Mouse (Mus musculus) small intestine, adult 2 months (tissue): ENCODE measurements around the gene Cct5. TPM values are rescaled to one million over a fixed set of nuclear protein-coding genes. Genes with fewer than 3 reads are reported as not detected.
A peak's percentile ranks its signal among the peaks of the same experiment; 100 is the strongest.

ENCODE experiments used
- H3K27ac ChIP-seq: fragments of 200-500 bp; 2 replicates; pipeline ENCODE4 v1.5.1; 2012; ENCODE audit warnings: low read depth, low read length, control low read depth, inconsistent platforms; ENCODE audit not compliant: insufficient read depth
- H3K27me3 ChIP-seq: fragments of 200-500 bp; 2 replicates; pipeline ENCODE4 v1.6.1; 2012; ENCODE audit warnings: mild to moderate bottlenecking, moderate library complexity, low read length, inconsistent platforms; ENCODE audit not compliant: control insufficient read depth, insufficient read depth
- H3K36me3 ChIP-seq: fragments of 200-500 bp; 2 replicates; pipeline ENCODE4 v1.6.1; 2012; ENCODE audit warnings: mild to moderate bottlenecking, low read length, control low read depth, inconsistent platforms; ENCODE audit not compliant: control insufficient read depth, insufficient read depth
- H3K4me1 ChIP-seq: fragments of 200-500 bp; 2 replicates; pipeline ENCODE4 v1.6.1; 2012; ENCODE audit warnings: low read length, inconsistent platforms, mixed read lengths; ENCODE audit not compliant: control insufficient read depth, insufficient read depth, insufficient read length
- H3K4me3 ChIP-seq: fragments of 200-500 bp; 2 replicates; pipeline ENCODE4 v1.5.1; 2012; ENCODE audit warnings: low read depth, mild to moderate bottlenecking, control low read depth, inconsistent platforms, low read length, moderate library complexity
- CTCF ChIP-seq: fragments of 200-500 bp; IDR thresholded peaks from 2 replicates; pipeline ENCODE4 v1.5.1; 2012; ENCODE audit warnings: low read depth, mild to moderate bottlenecking, control low read depth, inconsistent platforms, low read length, moderate library complexity, mixed read lengths; ENCODE audit not compliant: insufficient replicate concordance, insufficient read length; ENCODE audit errors: extremely low read depth
- POLR2A ChIP-seq: fragments of 200-500 bp; IDR thresholded peaks from 2 replicates; pipeline ENCODE4 v1.6.1; 2012; ENCODE audit warnings: low read depth, mild to moderate bottlenecking, control low read depth, inconsistent platforms, low read length, moderate library complexity
- WGBS: fragments of 180-500 bp; shearing (Covaris S2); methylation state at CpG from one replicate; pipeline ENCODE4 v1.1.7; 2018; 5-methylcytosine and 5-hydroxymethylcytosine counted together
- polyA plus RNA-seq: library from polyadenylated mRNA; depleted of rRNA; stranded (reverse); fragments of >200 nt; gene quantifications from 2 replicates; pipeline ENCODE4 v1.2.3, GENCODE M21; 2012; rRNA removed

Cct5 gene
- 30.4 and 38.8 TPM in 2 replicates for polyA plus RNA-seq

GRCm38 (mm10) chr15:31601646-31602374, at the start of gene Cct5, which contains the start of gene Fam173b:
TSS of gene Cct5 (minus strand) at chr15:31601804.
TSS of gene Fam173b (plus strand) at chr15:31601852.
- Histone ChIP-seq H3K4me1 (peaks cover 12% of the 10 kb centered on the region), H3K4me3 (peak within 1 kb of the TSS; percentile 94), H3K36me3 (peaks cover 5% of the 10 kb centered on the region; the same call in 1 of the 2 replicates), H3K27me3 (no peaks in the 10 kb centered on the region), H3K27ac (peak within 1 kb of the TSS; percentile 85)
- under 1% methylated on average over 63 of the region's 63 CpGs for WGBS
- TF ChIP-seq CTCF (no peak), POLR2A (peak; percentile 81)

GRCm38 (mm10) chr15:31650821-31651220, 49.2 kb upstream of the Cct5 start:
- H3K4me3 ChIP-seq, result no peak overlapping the region
- no peaks in the 10 kb centered on the region for H3K27me3 ChIP-seq
- no peak overlapping the region for H3K27ac ChIP-seq
- H3K36me3 ChIP-seq, result no peaks in the 10 kb centered on the region
- H3K4me1 ChIP-seq, result no peaks in the 10 kb centered on the region
- 92% methylated on average over 7 of the region's 7 CpGs for WGBS
- TF ChIP-seq POLR2A (no peak), CTCF (no peak)

DNA sequence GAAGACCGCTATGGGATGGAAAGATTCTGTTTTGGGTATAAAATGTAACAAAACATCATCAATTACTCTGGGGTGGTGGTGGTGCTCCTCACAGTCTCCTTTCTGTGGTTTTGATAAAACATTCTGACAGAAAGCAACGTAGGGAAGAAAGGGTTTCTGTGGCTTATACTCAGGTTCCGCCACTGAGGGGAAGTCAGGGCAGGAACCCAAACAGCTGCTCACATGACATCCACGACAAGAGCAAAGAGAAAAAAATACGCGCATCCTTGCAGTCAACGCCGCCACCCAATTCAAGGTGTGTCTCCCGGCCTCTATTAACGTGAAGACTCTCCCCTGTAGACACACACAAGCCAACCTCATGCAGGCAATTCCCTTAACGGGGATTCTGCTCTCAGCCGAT, 48.1 kb upstream of the Cct5 start:
- Histone ChIP-seq H3K27me3 (no peaks in the 10 kb centered on the region), H3K4me1 (no peaks in the 10 kb centered on the region), H3K36me3 (no peaks in the 10 kb centered on the region), H3K27ac (no peak overlapping the region), H3K4me3 (no peak overlapping the region)
- 81% methylated on average over 12 of the region's 12 CpGs for WGBS
- TF ChIP-seq POLR2A (no peak), CTCF (no peak)

GRCm38 (mm10) chr15:31647851-31648569, 46.4 kb upstream of the Cct5 start:
- WGBS, result 66% methylated on average over 8 of the region's 8 CpGs
- Histone ChIP-seq H3K4me3 (no peak overlapping the region), H3K27me3 (no peaks in the 10 kb centered on the region), H3K36me3 (no peaks in the 10 kb centered on the region), H3K4me1 (no peaks in the 10 kb centered on the region), H3K27ac (no peak overlapping the region)
- TF ChIP-seq POLR2A (no peak), CTCF (no peak)

DNA sequence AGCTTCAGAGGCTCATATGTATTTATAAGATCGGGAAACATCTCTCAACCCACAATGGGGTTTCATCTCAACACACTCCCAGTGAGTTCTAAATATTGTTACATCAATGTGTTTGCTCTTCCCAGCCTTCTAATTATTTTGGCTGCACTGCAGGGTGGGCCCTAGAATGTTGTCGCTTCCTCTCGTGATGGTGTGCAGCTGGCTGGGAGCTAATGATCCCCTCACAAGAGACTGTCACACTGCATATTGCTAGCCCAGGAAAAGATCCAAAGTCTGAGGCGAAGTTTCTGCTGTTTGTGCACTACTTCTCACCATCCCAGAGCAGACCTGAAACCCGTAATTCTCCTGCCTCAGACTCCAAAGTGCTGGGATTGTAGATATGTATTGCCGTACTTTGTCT, 45.6 kb upstream of the Cct5 start:
- 78% methylated on average over 6 of the region's 6 CpGs for WGBS
- TF ChIP-seq CTCF, result no peak
- no peak for TF ChIP-seq POLR2A
- Histone ChIP-seq H3K27me3 (no peaks in the 10 kb centered on the region), H3K27ac (no peak overlapping the region), H3K4me3 (no peak overlapping the region), H3K36me3 (no peaks in the 10 kb centered on the region), H3K4me1 (no peaks in the 10 kb centered on the region)

GRCm38 (mm10) chr15:31636091-31636595, 34.5 kb upstream of the Cct5 start:
- 80% methylated on average over 9 of the region's 9 CpGs for WGBS
- H3K4me3 ChIP-seq, result no peak overlapping the region
- H3K4me1 ChIP-seq, result no peaks in the 10 kb centered on the region
- no peaks in the 10 kb centered on the region for H3K36me3 ChIP-seq
- no peak overlapping the region for H3K27ac ChIP-seq
- TF ChIP-seq POLR2A (no peak), CTCF (no peak)
- H3K27me3 ChIP-seq, result no peaks in the 10 kb centered on the region

DNA sequence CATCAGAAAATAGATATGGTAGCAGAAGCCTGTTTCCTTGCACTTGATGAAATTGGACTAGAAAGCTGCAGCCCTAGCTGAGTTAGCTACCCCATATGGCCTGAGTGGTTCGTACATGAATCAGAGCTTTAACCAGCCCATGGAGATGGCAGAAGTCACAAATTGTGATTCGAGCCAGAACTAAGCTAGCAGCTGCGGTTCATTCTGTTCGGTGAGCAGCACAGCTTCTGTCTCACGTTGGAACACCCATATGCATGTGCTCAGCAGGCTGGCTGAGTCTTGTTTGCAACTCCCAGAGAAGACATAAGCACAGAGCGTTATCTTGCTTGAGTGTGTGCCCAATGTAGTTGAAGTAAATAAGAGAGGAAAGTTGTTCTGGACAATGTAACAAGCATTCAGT, 33.0 kb upstream of the Cct5 start:
- Histone ChIP-seq H3K4me1 (no peaks in the 10 kb centered on the region), H3K36me3 (no peaks in the 10 kb centered on the region), H3K27ac (no peak overlapping the region), H3K4me3 (no peak overlapping the region), H3K27me3 (no peaks in the 10 kb centered on the region)
- TF ChIP-seq POLR2A (no peak), CTCF (no peak)
- WGBS, result 82% methylated on average over 6 of the region's 6 CpGs
